Mouse (Mus musculus) kidney, embryonic 14.5 days (tissue): ENCODE data around the gene Prkce. TPM values are rescaled to one million over a fixed set of nuclear protein-coding genes. Genes with fewer than 3 reads are reported as not detected.
A peak's percentile ranks its signal among the peaks of the same experiment; 100 is the strongest.

Experiments
- ATAC-seq: fragments of 200-750 bp; cut with Nextera tagmentation; 2 replicates; pipeline ENCODE4 v1.8.0; 2017; ENCODE audit warnings: moderate number of reproducible peaks, mild to moderate bottlenecking, moderate TSS enrichment, moderate library complexity; ENCODE audit not compliant: low FRiP score, low TSS enrichment
- H3K27ac ChIP-seq: fragments of 300-500 bp; sonication (generic); 2 replicates; pipeline ENCODE4 v1.5.1; 2014; ENCODE audit warnings: low read depth, mild to moderate bottlenecking, low read length, moderate library complexity, mixed read lengths
- H3K27me3 ChIP-seq: fragments of 300-500 bp; sonication (generic); 2 replicates; pipeline ENCODE4 v1.6.1; 2014; ENCODE audit warnings: mild to moderate bottlenecking, low read length; ENCODE audit not compliant: control insufficient read depth, insufficient read depth
- H3K36me3 ChIP-seq: fragments of 300-500 bp; sonication (generic); 2 replicates; pipeline ENCODE4 v1.6.1; 2014; ENCODE audit warnings: low read length, mixed read lengths; ENCODE audit not compliant: control insufficient read depth, insufficient read depth
- H3K4me1 ChIP-seq: fragments of 300-500 bp; sonication (generic); 2 replicates; pipeline ENCODE4 v1.6.1; 2014; ENCODE audit warnings: low read length, mixed read lengths; ENCODE audit not compliant: control insufficient read depth, insufficient read depth
- H3K4me2 ChIP-seq: fragments of 300-500 bp; sonication (generic); replicated peaks from 2 replicates; pipeline ENCODE4 v1.6.1; 2014; ENCODE audit warnings: low read depth, mild to moderate bottlenecking, low read length
- H3K4me3 ChIP-seq: fragments of 300-500 bp; sonication (generic); 2 replicates; pipeline ENCODE4 v1.5.1; 2014; ENCODE audit warnings: mild to moderate bottlenecking, low read length
- H3K9ac ChIP-seq: fragments of 300-500 bp; sonication (generic); 2 replicates; pipeline ENCODE4 v1.6.1; 2014; ENCODE audit warnings: low read depth, mild to moderate bottlenecking, low read length, moderate library complexity
- H3K9me3 ChIP-seq: fragments of 300-500 bp; sonication (generic); 2 replicates; pipeline ENCODE4 v1.6.1; 2016; ENCODE audit warnings: low read length; ENCODE audit not compliant: control insufficient read depth
- WGBS: fragments of 180-500 bp; shearing (Covaris S2); extraction: QIAGEN DNeasy Blood & Tissue Kit; methylation state at CpG from one replicate; pipeline ENCODE4 v1.1.7; 2014; 5-methylcytosine and 5-hydroxymethylcytosine counted together
- polyA plus RNA-seq: library from polyadenylated mRNA; unstranded; fragments of >200 nt; fragmentation: Nextera tagmentation; extraction: Ambion mirVana; gene quantifications from 2 replicates; pipeline ENCODE4 v1.2.1, GENCODE M21; 2014

Gene Prkce
- polyA plus RNA-seq, 1 experiment from 2014 or later: 8.8 TPM

GRCm38 (mm10) chr17:86303401-86304243, 136.0 kb downstream of the Prkce start:
- no peak for ATAC-seq
- no peak overlapping the region for H3K4me3 ChIP-seq
- no peaks in the 10 kb centered on the region for H3K27me3 ChIP-seq
- H3K9ac ChIP-seq: no peak overlapping the region
- WGBS: 45% methylated on average over 19 of the region's 19 CpGs
- no peaks in the 10 kb centered on the region for H3K9me3 ChIP-seq
- H3K36me3 ChIP-seq: no peaks in the 10 kb centered on the region
- no peak overlapping the region for H3K4me2 ChIP-seq
- H3K27ac ChIP-seq: peak overlapping the region; percentile 32; the same call in 1 of the 2 replicates
- peaks cover 29% of the 10 kb centered on the region for H3K4me1 ChIP-seq

- Histone ChIP-seq H3K4me3 (no peak overlapping the region), H3K4me1 (peaks cover 29% of the 10 kb centered on the region), H3K4me2 (no peak overlapping the region), H3K9me3 (no peaks in the 10 kb centered on the region), H3K27me3 (no peaks in the 10 kb centered on the region), H3K9ac (no peak overlapping the region), H3K27ac (no peak overlapping the region), H3K36me3 (no peaks in the 10 kb centered on the region)
- WGBS: 58% methylated on average over 17 of the region's 17 CpGs
- ATAC-seq: no peak
Measured at GRCm38 (mm10) chr17:86304923-86305630, 137.5 kb downstream of the Prkce start.

- no peak for ATAC-seq
- H3K36me3 ChIP-seq: no peaks in the 10 kb centered on the region
- no peaks in the 10 kb centered on the region for H3K27me3 ChIP-seq
- no peak overlapping the region for H3K4me3 ChIP-seq
- H3K9ac ChIP-seq: no peak overlapping the region
- 82% methylated on average over 7 of the region's 7 CpGs for WGBS
- no peak overlapping the region for H3K4me2 ChIP-seq
- H3K4me1 ChIP-seq: peaks cover 20% of the 10 kb centered on the region; the same call in 1 of the 2 replicates
- no peak overlapping the region for H3K27ac ChIP-seq
- no peaks in the 10 kb centered on the region for H3K9me3 ChIP-seq
Measured at GRCm38 (mm10) chr17:86306161-86306560, 138.6 kb downstream of the Prkce start.

- Histone ChIP-seq H3K4me2 (no peak overlapping the region), H3K4me1 (peaks cover 17% of the 10 kb centered on the region; the same call in 1 of the 2 replicates), H3K27me3 (no peaks in the 10 kb centered on the region), H3K36me3 (no peaks in the 10 kb centered on the region), H3K4me3 (no peak overlapping the region), H3K9me3 (no peaks in the 10 kb centered on the region), H3K9ac (no peak overlapping the region), H3K27ac (no peak overlapping the region)
- ATAC-seq: peak; percentile 43
- WGBS: 62% methylated on average over 8 of the region's 8 CpGs
Measured at GRCm38 (mm10) chr17:86313413-86314139, 146.0 kb downstream of the Prkce start.

- Histone ChIP-seq H3K9ac (no peak overlapping the region), H3K4me2 (no peak overlapping the region), H3K27me3 (no peaks in the 10 kb centered on the region), H3K4me3 (no peak overlapping the region), H3K27ac (no peak overlapping the region), H3K36me3 (no peaks in the 10 kb centered on the region), H3K9me3 (no peaks in the 10 kb centered on the region), H3K4me1 (peaks cover 17% of the 10 kb centered on the region; the same call in 1 of the 2 replicates)
- 79% methylated on average over 4 of the region's 4 CpGs for WGBS
- ATAC-seq: no peak
Measured at GRCm38 (mm10) chr17:86315874-86316273, 148.3 kb downstream of the Prkce start.

- 72% methylated on average over 5 of the region's 5 CpGs for WGBS
- H3K27me3 ChIP-seq: no peaks in the 10 kb centered on the region
- no peaks in the 10 kb centered on the region for H3K9me3 ChIP-seq
- no peak overlapping the region for H3K4me2 ChIP-seq
- peaks cover 17% of the 10 kb centered on the region; the same call in 1 of the 2 replicates for H3K4me1 ChIP-seq
- H3K27ac ChIP-seq: no peak overlapping the region
- H3K4me3 ChIP-seq: no peak overlapping the region
- no peaks in the 10 kb centered on the region for H3K36me3 ChIP-seq
- ATAC-seq: no peak; the same call in 1 of the 2 replicates
- H3K9ac ChIP-seq: no peak overlapping the region
Measured at GRCm38 (mm10) chr17:86316771-86317170, 149.2 kb downstream of the Prkce start.

- ATAC-seq: no peak
- Histone ChIP-seq H3K4me1 (peaks cover 17% of the 10 kb centered on the region; the same call in 1 of the 2 replicates), H3K9me3 (no peaks in the 10 kb centered on the region), H3K9ac (no peak overlapping the region), H3K27me3 (no peaks in the 10 kb centered on the region), H3K4me3 (no peak overlapping the region), H3K4me2 (no peak overlapping the region), H3K27ac (no peak overlapping the region), H3K36me3 (no peaks in the 10 kb centered on the region)
- 51% methylated on average over 4 of the region's 4 CpGs for WGBS
Measured at GRCm38 (mm10) chr17:86317197-86317596, 149.6 kb downstream of the Prkce start.

- no peak overlapping the region for H3K9ac ChIP-seq
- no peak overlapping the region for H3K4me2 ChIP-seq
- H3K27me3 ChIP-seq: no peaks in the 10 kb centered on the region
- 93% methylated on average over 13 of the region's 13 CpGs for WGBS
- H3K4me3 ChIP-seq: no peak overlapping the region
- no peaks in the 10 kb centered on the region for H3K36me3 ChIP-seq
- ATAC-seq: no peak
- H3K4me1 ChIP-seq: peaks cover 22% of the 10 kb centered on the region
- H3K9me3 ChIP-seq: no peaks in the 10 kb centered on the region
- H3K27ac ChIP-seq: no peak overlapping the region
Measured at GRCm38 (mm10) chr17:86319967-86320602, 152.5 kb downstream of the Prkce start.
